Mouse (Mus musculus): ENCODE data around the gene Abca8a.

DNA sequence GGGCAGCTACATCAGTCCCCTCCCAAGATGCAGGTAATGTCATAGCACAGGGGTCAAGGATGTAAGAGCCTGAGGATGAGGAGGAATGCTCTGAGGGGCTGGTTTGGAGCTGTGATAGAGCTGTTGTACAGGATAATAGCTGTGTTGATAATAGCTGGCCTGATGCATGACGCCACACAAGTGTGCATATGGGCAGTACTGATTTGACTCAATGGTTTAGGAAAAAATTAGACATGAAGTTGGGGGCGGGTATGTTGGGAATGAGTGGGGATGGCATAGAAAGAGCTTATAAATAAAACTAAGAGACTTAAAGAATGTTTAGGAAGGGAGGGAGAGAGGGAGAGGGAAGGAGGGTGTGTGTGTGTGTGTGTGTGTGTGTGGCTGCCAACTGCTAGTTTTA is 105.5 kb downstream of the Abca8a start:
- TF ChIP-seq CTCF (IDR thresholded peaks at IDR 0.05; ENCODE audit: extremely low read depth, insufficient read depth, insufficient read length, insufficient replicate concordance) (no peak), POLR2A (IDR thresholded peaks at IDR 0.05; ENCODE audit: low read depth, low read length) (no peak)
